Mouse (Mus musculus) mouse embryonic stem cell (cell line): ENCODE results near the gene Spink2.
"Not testable (repeated sequence)": the region's sequence is repeated elsewhere in the genome, so short reads cannot be mapped to it uniquely, and the experiment has no call there.

Experiments
- in situ Hi-C, 2 experiments: fragments of 300-500 bp; cut with MboI; formaldehyde crosslinking; loops; 1 replicate in 1 of 2; 3 replicates in 1 of 2; pipeline ENCODE4 v1.14.3; 2019 to 2020; ENCODE audit warnings: low sequenced_read_pairs in 2 of 2, low pct_unique_long_range_greater_than_20kb in 1 of 2, mixed read lengths in 1 of 2; ENCODE audit not compliant: unreplicated experiment in 1 of 2

The Spink2 gene

GRCm38 (mm10) chr5:77217211-77217610 lies 5.9 kb upstream of the Spink2 start:
- in situ Hi-C loops = loop anchor here (10.0 to 25.0 kb wide), 2 partner anchors 180 to 222 kb away; no protein-coding TSS in a partner anchor

GRCm38 (mm10) chr5:77206134-77206533 lies 5.1 kb downstream of the Spink2 start:
- in situ Hi-C loops = loop anchor here in 1 of 2 experiments (25.0 kb wide), 1 partner anchor 169 kb away; no protein-coding TSS in a partner anchor

- in situ Hi-C loops = loop anchor here in 1 of 2 experiments (25.0 kb wide), 1 partner anchor 165 kb away; no protein-coding TSS in a partner anchor
These were observed 9.0 kb downstream of the Spink2 start for GRCm38 (mm10) chr5:77202238-77202637.

GRCm38 (mm10) chr5:77200695-77201094 lies 10.6 kb downstream of the Spink2 start:
- in situ Hi-C loops = loop anchor here in 1 of 2 experiments (25.0 kb wide), 1 partner anchor 163 kb away; no protein-coding TSS in a partner anchor

- in situ Hi-C loops = no loop called here
These were observed 17.3 kb downstream of the Spink2 start for GRCm38 (mm10) chr5:77193951-77194350.

GRCm38 (mm10) chr5:77193266-77193665 lies 18.0 kb downstream of the Spink2 start:
- in situ Hi-C loops = no loop called here

- in situ Hi-C loops = no loop called here
These were observed 19.6 kb downstream of the Spink2 start for GRCm38 (mm10) chr5:77191631-77192030.

GRCm38 (mm10) chr5:77191106-77191505 lies 20.2 kb downstream of the Spink2 start:
- in situ Hi-C loops = no loop called here

- in situ Hi-C loops = no loop called here
These were observed 22.5 kb downstream of the Spink2 start for GRCm38 (mm10) chr5:77188738-77189137.

- in situ Hi-C loops = no loop called here
These were observed 25.9 kb downstream of the Spink2 start for GRCm38 (mm10) chr5:77185351-77185750.

GRCm38 (mm10) chr5:77183876-77184275 lies 27.4 kb downstream of the Spink2 start:
- in situ Hi-C loops = not testable (repeated sequence)

- in situ Hi-C loops = no loop called here
These were observed 27.9 kb downstream of the Spink2 start for GRCm38 (mm10) chr5:77183338-77183737.

- in situ Hi-C loops = no loop called here
These were observed 29.8 kb downstream of the Spink2 start for GRCm38 (mm10) chr5:77181508-77181907.

GRCm38 (mm10) chr5:77178976-77179375 lies 32.3 kb downstream of the Spink2 start:
- in situ Hi-C loops = no loop called here

- in situ Hi-C loops = no loop called here
These were observed 33.3 kb downstream of the Spink2 start for GRCm38 (mm10) chr5:77178008-77178407.

- in situ Hi-C loops = no loop called here
These were observed 36.5 kb downstream of the Spink2 start for GRCm38 (mm10) chr5:77174779-77175178.

- in situ Hi-C loops = no loop called here
These were observed 40.7 kb downstream of the Spink2 start for GRCm38 (mm10) chr5:77170593-77170992.

GRCm38 (mm10) chr5:77167306-77167945 lies 43.8 kb downstream of the Spink2 start:
- in situ Hi-C loops = loop anchor here in 1 of 2 experiments (5.0 kb wide), 1 partner anchor 80 kb away; no protein-coding TSS in a partner anchor

- in situ Hi-C loops = loop anchor here in 1 of 2 experiments (5.0 kb wide), 1 partner anchor 79 kb away; no protein-coding TSS in a partner anchor
These were observed 45.3 kb downstream of the Spink2 start for GRCm38 (mm10) chr5:77165703-77166625.
